Mouse (Mus musculus): ENCODE measurements at regions not wholly inside any gene's neighbourhood (a gene's known extent, or its start where the extent isn't known, plus 50 kb on each side); places are given as distances from the start of the nearest gene placed in this dataset.

DNA sequence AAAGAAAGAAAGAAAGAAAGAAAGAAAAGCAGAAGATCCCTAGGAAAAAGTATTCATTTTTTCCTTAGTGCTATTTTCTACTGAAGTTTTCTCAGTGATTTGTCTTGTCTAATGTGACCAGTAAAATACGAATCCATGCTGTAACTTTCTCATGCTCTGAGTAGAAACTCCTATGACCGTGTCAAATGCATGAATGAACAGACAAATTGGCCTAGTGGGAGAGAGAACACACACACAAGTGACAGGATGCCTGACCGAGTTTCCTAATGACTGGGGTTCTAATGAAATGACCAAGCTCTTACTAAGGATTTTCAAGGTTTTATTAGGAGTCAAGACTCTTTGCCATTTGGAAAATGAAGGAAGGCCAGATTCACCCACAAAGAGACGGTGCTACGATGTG, 235.9 kb downstream of the Cpe start:
- Histone ChIP-seq H3K36me3 (ENCODE audit: insufficient read depth, low read length) (no peaks in the 10 kb centered on the region), H3K4me2 (ENCODE audit: low read depth, low read length) (no peak overlapping the region), H3K4me1 (ENCODE audit: insufficient read depth, low read length) (no peaks in the 10 kb centered on the region), H3K9me3 (ENCODE audit: low read length) (no peaks in the 10 kb centered on the region), H3K9ac (replicated peaks; ENCODE audit: low read length) (no peak overlapping the region), H3K27me3 (ENCODE audit: insufficient read depth, low read length) (no peaks in the 10 kb centered on the region), H3K27ac (no peak overlapping the region), H3K4me3 (ENCODE audit: low read length) (no peak overlapping the region)
- no peak for ATAC-seq
- TF ChIP-seq CTCF (IDR thresholded peaks at IDR 0.05; ENCODE audit: low read depth): no peak
- WGBS: 58% methylated on average over 5 of the region's 5 CpGs
- peak; percentile 3 for DNase-seq (ENCODE audit: low spot score)

DNA sequence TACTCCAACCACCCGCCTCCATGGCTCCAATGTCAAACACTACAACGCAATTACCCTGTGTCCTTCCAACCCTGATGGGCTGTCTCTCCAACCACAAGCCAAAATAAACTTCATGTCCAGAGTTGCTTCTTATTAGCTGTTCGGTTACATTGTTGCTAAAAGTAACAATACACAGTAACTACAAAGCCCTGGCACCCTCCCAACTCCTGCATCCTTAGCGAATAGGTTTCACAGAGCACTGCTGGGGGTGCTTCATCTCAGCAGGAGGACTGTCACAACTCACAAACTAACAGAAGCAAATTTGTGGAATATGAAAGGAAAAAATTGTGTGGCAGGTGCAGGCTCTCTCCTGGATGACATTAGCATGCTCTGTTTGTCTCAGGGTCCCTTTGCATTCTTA, 238.1 kb downstream of the Cpe start:
- Histone ChIP-seq H3K4me2 (ENCODE audit: low read depth, low read length) (no peak overlapping the region), H3K27me3 (ENCODE audit: insufficient read depth, low read length) (no peaks in the 10 kb centered on the region), H3K4me1 (ENCODE audit: insufficient read depth, low read length) (no peaks in the 10 kb centered on the region), H3K9ac (replicated peaks; ENCODE audit: low read length) (no peak overlapping the region), H3K4me3 (ENCODE audit: low read length) (no peak overlapping the region), H3K36me3 (ENCODE audit: insufficient read depth, low read length) (no peaks in the 10 kb centered on the region), H3K9me3 (ENCODE audit: low read length) (no peaks in the 10 kb centered on the region), H3K27ac (no peak overlapping the region)
- no peak for TF ChIP-seq CTCF (IDR thresholded peaks at IDR 0.05; ENCODE audit: low read depth)
- ATAC-seq: no peak
- peak; percentile 27 for DNase-seq (ENCODE audit: low spot score)
- WGBS: 66% methylated on average over 4 of the region's 4 CpGs

DNA sequence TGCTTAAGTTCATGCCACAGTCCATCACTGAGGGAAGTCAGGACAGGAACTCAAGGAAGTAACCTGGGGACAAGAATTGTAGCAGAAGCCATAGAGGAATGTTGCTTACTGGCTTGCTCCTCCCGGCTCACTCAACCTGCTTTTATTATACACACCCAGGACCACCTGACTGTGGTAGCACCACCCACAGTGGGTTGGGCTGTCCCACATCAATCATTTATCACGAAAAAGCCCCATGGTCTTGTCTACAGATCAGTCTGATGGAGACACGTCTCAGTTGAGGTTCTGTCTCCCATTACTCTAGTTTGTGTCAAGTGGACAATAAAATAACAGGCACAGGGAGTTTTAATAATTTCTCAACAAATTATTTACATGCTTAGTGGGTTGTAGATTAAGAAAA, 239.3 kb upstream of the Tll1 start:
- H3K27ac ChIP-seq: no peak overlapping the region
- H3K9me3 ChIP-seq (ENCODE audit: low read length): no peaks in the 10 kb centered on the region
- no peaks in the 10 kb centered on the region for H3K4me1 ChIP-seq (ENCODE audit: insufficient read depth, low read length)
- ATAC-seq: no peak
- no peak overlapping the region for H3K4me3 ChIP-seq (ENCODE audit: low read length)
- no peaks in the 10 kb centered on the region for H3K27me3 ChIP-seq (ENCODE audit: insufficient read depth, low read length)
- H3K4me2 ChIP-seq (ENCODE audit: low read depth, low read length): no peak overlapping the region
- WGBS: 86% methylated on average over 3 of the region's 3 CpGs
- H3K36me3 ChIP-seq (ENCODE audit: insufficient read depth, low read length): no peaks in the 10 kb centered on the region
- H3K9ac ChIP-seq (replicated peaks; ENCODE audit: low read length): no peak overlapping the region
- no peak for DNase-seq (ENCODE audit: low spot score)
- TF ChIP-seq CTCF (IDR thresholded peaks at IDR 0.05; ENCODE audit: low read depth): no peak

GRCm38 (mm10) chr8:64444429-64444828, 238.4 kb upstream of the Tll1 start:
- Histone ChIP-seq H3K9me3 (ENCODE audit: low read length) (no peaks in the 10 kb centered on the region), H3K36me3 (ENCODE audit: insufficient read depth, low read length) (no peaks in the 10 kb centered on the region), H3K4me2 (ENCODE audit: low read depth, low read length) (no peak overlapping the region), H3K4me1 (ENCODE audit: insufficient read depth, low read length) (no peaks in the 10 kb centered on the region), H3K4me3 (ENCODE audit: low read length) (no peak overlapping the region), H3K27ac (no peak overlapping the region), H3K27me3 (ENCODE audit: insufficient read depth, low read length) (no peaks in the 10 kb centered on the region), H3K9ac (replicated peaks; ENCODE audit: low read length) (no peak overlapping the region)
- DNase-seq (ENCODE audit: low spot score): no peak
- 88% methylated on average over 5 of the region's 5 CpGs for WGBS
- no peak for ATAC-seq
- TF ChIP-seq CTCF (IDR thresholded peaks at IDR 0.05; ENCODE audit: low read depth): no peak

- H3K27ac ChIP-seq: no peak overlapping the region
- H3K4me1 ChIP-seq (ENCODE audit: insufficient read depth, low read length): no peaks in the 10 kb centered on the region
- DNase-seq (ENCODE audit: low spot score) (no peak), ATAC-seq (no peak)
- no peak overlapping the region for H3K4me2 ChIP-seq (ENCODE audit: low read depth, low read length)
- no peaks in the 10 kb centered on the region for H3K27me3 ChIP-seq (ENCODE audit: insufficient read depth, low read length)
- no peaks in the 10 kb centered on the region for H3K36me3 ChIP-seq (ENCODE audit: insufficient read depth, low read length)
- no peaks in the 10 kb centered on the region for H3K9me3 ChIP-seq (ENCODE audit: low read length)
- WGBS: 82% methylated on average over 5 of the region's 5 CpGs
- no peak for TF ChIP-seq CTCF (IDR thresholded peaks at IDR 0.05; ENCODE audit: low read depth)
- H3K9ac ChIP-seq (replicated peaks; ENCODE audit: low read length): no peak overlapping the region
- H3K4me3 ChIP-seq (ENCODE audit: low read length): no peak overlapping the region
Measured at GRCm38 (mm10) chr8:64438489-64438888, 232.4 kb upstream of the Tll1 start.

GRCm38 (mm10) chr8:64434648-64435047, 228.6 kb upstream of the Tll1 start:
- Histone ChIP-seq H3K4me3 (ENCODE audit: low read length) (no peak overlapping the region), H3K36me3 (ENCODE audit: insufficient read depth, low read length) (no peaks in the 10 kb centered on the region), H3K9ac (replicated peaks; ENCODE audit: low read length) (no peak overlapping the region), H3K4me2 (ENCODE audit: low read depth, low read length) (no peak overlapping the region), H3K4me1 (ENCODE audit: insufficient read depth, low read length) (no peaks in the 10 kb centered on the region), H3K27me3 (ENCODE audit: insufficient read depth, low read length) (no peaks in the 10 kb centered on the region), H3K27ac (no peak overlapping the region), H3K9me3 (ENCODE audit: low read length) (no peaks in the 10 kb centered on the region)
- ATAC-seq (no peak), DNase-seq (ENCODE audit: low spot score) (no peak)
- TF ChIP-seq CTCF (IDR thresholded peaks at IDR 0.05; ENCODE audit: low read depth): no peak
- WGBS: 66% methylated on average over 7 of the region's 7 CpGs

DNA sequence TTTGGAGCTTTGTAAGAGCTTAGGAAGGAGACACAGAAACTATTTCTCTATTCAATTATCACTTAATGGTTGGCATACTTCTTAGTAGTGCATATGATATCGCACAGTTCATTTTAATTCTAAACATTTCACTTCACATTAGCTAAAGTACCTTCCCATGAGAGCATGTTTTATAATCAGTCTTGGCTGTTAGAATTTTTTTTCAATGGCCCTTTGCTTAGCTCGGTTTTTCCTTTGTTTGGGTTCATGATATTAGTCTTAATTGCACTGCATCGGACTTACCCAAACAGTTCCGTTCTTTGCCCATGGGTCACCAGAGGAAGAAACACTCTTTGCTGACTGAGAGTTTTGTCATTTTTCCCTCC, 216.8 kb upstream of the Tll1 start:
- Histone ChIP-seq H3K9ac (replicated peaks; ENCODE audit: low read length) (no peak overlapping the region), H3K4me1 (ENCODE audit: insufficient read depth, low read length) (peaks cover 7% of the 10 kb centered on the region; the same call in 1 of the 2 replicates), H3K4me2 (ENCODE audit: low read depth, low read length) (0 out of 2 replicates have a peak overlapping the region, but pooled peaks have one; percentile 13), H3K9me3 (ENCODE audit: low read length) (no peaks in the 10 kb centered on the region), H3K36me3 (ENCODE audit: insufficient read depth, low read length) (no peaks in the 10 kb centered on the region), H3K27me3 (ENCODE audit: insufficient read depth, low read length) (no peaks in the 10 kb centered on the region), H3K4me3 (ENCODE audit: low read length) (no peak overlapping the region), H3K27ac (no peak overlapping the region)
- no peak for DNase-seq (ENCODE audit: low spot score)
- 34% methylated on average over 4 of the region's 4 CpGs for WGBS
- no peak for ATAC-seq
- TF ChIP-seq CTCF (IDR thresholded peaks at IDR 0.05; ENCODE audit: low read depth): no peak

All from hindbrain, postnatal 0 days (tissue).